Mouse (Mus musculus): ENCODE measurements around the gene Pigu. TPM values are rescaled to one million over a fixed set of nuclear protein-coding genes. Genes with fewer than 3 reads are reported as not detected.

Pigu gene
- polyA plus RNA-seq, 1 experiment from 2014 or later: 51.9 TPM

- TF ChIP-seq CTCF (IDR thresholded peaks at IDR 0.05; ENCODE audit: low read depth): no peak
- H3K4me3 ChIP-seq (replicated peaks; ENCODE audit: low read depth, low read length): no peak overlapping the region
- H3K9me3 ChIP-seq (replicated peaks; ENCODE audit: low read length): no peaks in the 10 kb centered on the region
- peak overlapping the region; percentile 75; the same call in 1 of the 2 replicates for H3K4me2 ChIP-seq (ENCODE audit: low read length)
- ATAC-seq (replicated peaks; ENCODE audit: low FRiP score, low read depth) (no peak), DNase-seq (ENCODE audit: low spot score) (no peak)
- H3K36me3 ChIP-seq (ENCODE audit: insufficient read depth, low read length): 0 out of 2 replicates have a peak, but pooled peaks cover 4% of the 10 kb centered on the region
- H3K27me3 ChIP-seq (ENCODE audit: insufficient read depth, low read length): no peaks in the 10 kb centered on the region
- H3K4me1 ChIP-seq (replicated peaks; ENCODE audit: insufficient read depth, low read length): 0 out of 2 replicates have a peak, but pooled peaks cover 11% of the 10 kb centered on the region
- H3K27ac ChIP-seq: no peak overlapping the region
- WGBS: 91% methylated on average over 2 of the region's 2 CpGs
- H3K9ac ChIP-seq (ENCODE audit: low read depth, low read length): no peak overlapping the region
Measured at GRCm38 (mm10) chr2:155277721-155278120, 79.5 kb downstream of the Pigu start.

GRCm38 (mm10) chr2:155276621-155277175 lies 80.5 kb downstream of the Pigu start:
- peak overlapping the region; percentile 75 for H3K4me2 ChIP-seq (ENCODE audit: low read length)
- no peaks in the 10 kb centered on the region for H3K9me3 ChIP-seq (replicated peaks; ENCODE audit: low read length)
- peak; percentile 79 for DNase-seq (ENCODE audit: low spot score)
- peak overlapping the region; percentile 89 for H3K27ac ChIP-seq
- no peaks in the 10 kb centered on the region for H3K27me3 ChIP-seq (ENCODE audit: insufficient read depth, low read length)
- no peak for TF ChIP-seq CTCF (IDR thresholded peaks at IDR 0.05; ENCODE audit: low read depth)
- peak; percentile 86 for ATAC-seq (replicated peaks; ENCODE audit: low FRiP score, low read depth)
- 0 out of 2 replicates have a peak, but pooled peaks cover 11% of the 10 kb centered on the region for H3K4me1 ChIP-seq (replicated peaks; ENCODE audit: insufficient read depth, low read length)
- H3K36me3 ChIP-seq (ENCODE audit: insufficient read depth, low read length): 0 out of 2 replicates have a peak, but pooled peaks cover 4% of the 10 kb centered on the region
- WGBS: under 1% methylated on average over 30 of the region's 49 CpGs
- peak overlapping the region; percentile 87 for H3K9ac ChIP-seq (ENCODE audit: low read depth, low read length)
- peak overlapping the region; percentile 76 for H3K4me3 ChIP-seq (replicated peaks; ENCODE audit: low read depth, low read length)

GRCm38 (mm10) chr2:155276195-155276594 lies 81.0 kb downstream of the Pigu start, which contains the start of gene Map1lc3a:
Map1lc3a (plus strand) TSS chr2:155276297.
- peak within 1 kb of the TSS; percentile 76 for H3K4me3 ChIP-seq (replicated peaks; ENCODE audit: low read depth, low read length)
- H3K4me1 ChIP-seq (replicated peaks; ENCODE audit: insufficient read depth, low read length): 0 out of 2 replicates have a peak, but pooled peaks cover 11% of the 10 kb centered on the region
- peak within 1 kb of the TSS; percentile 89 for H3K27ac ChIP-seq
- TF ChIP-seq CTCF (IDR thresholded peaks at IDR 0.05; ENCODE audit: low read depth): no peak
- no peaks in the 10 kb centered on the region for H3K27me3 ChIP-seq (ENCODE audit: insufficient read depth, low read length)
- 2% methylated on average over 47 of the region's 47 CpGs for WGBS
- H3K36me3 ChIP-seq (ENCODE audit: insufficient read depth, low read length): 0 out of 2 replicates have a peak, but pooled peaks cover 4% of the 10 kb centered on the region
- peak within 1 kb of the TSS; percentile 87 for H3K9ac ChIP-seq (ENCODE audit: low read depth, low read length)
- ATAC-seq (replicated peaks; ENCODE audit: low FRiP score, low read depth) (peak; percentile 93), DNase-seq (ENCODE audit: low spot score) (peak; percentile 95)
- H3K9me3 ChIP-seq (replicated peaks; ENCODE audit: low read length): no peaks in the 10 kb centered on the region
- peak within 1 kb of the TSS; percentile 75 for H3K4me2 ChIP-seq (ENCODE audit: low read length)

- H3K27me3 ChIP-seq (ENCODE audit: insufficient read depth, low read length): no peaks in the 10 kb centered on the region
- 0 out of 2 replicates have a peak, but pooled peaks cover 11% of the 10 kb centered on the region for H3K4me1 ChIP-seq (replicated peaks; ENCODE audit: insufficient read depth, low read length)
- H3K4me2 ChIP-seq (ENCODE audit: low read length): no peak overlapping the region
- H3K9ac ChIP-seq (ENCODE audit: low read depth, low read length): no peak overlapping the region
- no peak for TF ChIP-seq CTCF (IDR thresholded peaks at IDR 0.05; ENCODE audit: low read depth)
- no peak for DNase-seq (ENCODE audit: low spot score)
- H3K9me3 ChIP-seq (replicated peaks; ENCODE audit: low read length): no peaks in the 10 kb centered on the region
- H3K27ac ChIP-seq: no peak overlapping the region
- no peak for ATAC-seq (replicated peaks; ENCODE audit: low FRiP score, low read depth)
- H3K4me3 ChIP-seq (replicated peaks; ENCODE audit: low read depth, low read length): no peak overlapping the region
- H3K36me3 ChIP-seq (ENCODE audit: insufficient read depth, low read length): 0 out of 2 replicates have a peak, but pooled peaks cover 4% of the 10 kb centered on the region
- WGBS: 83% methylated on average over 8 of the region's 8 CpGs
Measured at GRCm38 (mm10) chr2:155273603-155274002, 83.6 kb downstream of the Pigu start.

GRCm38 (mm10) chr2:155272396-155273170 lies 84.6 kb downstream of the Pigu start:
- H3K9me3 ChIP-seq (replicated peaks; ENCODE audit: low read length): no peaks in the 10 kb centered on the region

GRCm38 (mm10) chr2:155271957-155272356 lies 85.3 kb downstream of the Pigu start:
- TF ChIP-seq CTCF (IDR thresholded peaks at IDR 0.05; ENCODE audit: low read depth): peak; percentile 52; the same call in 1 of the 2 replicates

More at GRCm38 (mm10) chr2:155272396-155273170, 84.6 kb downstream of the Pigu start:
- H3K9ac ChIP-seq (ENCODE audit: low read depth, low read length): no peak overlapping the region
- H3K36me3 ChIP-seq (ENCODE audit: insufficient read depth, low read length): no peaks in the 10 kb centered on the region
- no peak overlapping the region for H3K4me2 ChIP-seq (ENCODE audit: low read length)
- DNase-seq (ENCODE audit: low spot score) (no peak), ATAC-seq (replicated peaks; ENCODE audit: low FRiP score, low read depth) (no peak)
- TF ChIP-seq CTCF (IDR thresholded peaks at IDR 0.05; ENCODE audit: low read depth): no peak
- H3K4me3 ChIP-seq (replicated peaks; ENCODE audit: low read depth, low read length): no peak overlapping the region
- 78% methylated on average over 10 of the region's 10 CpGs for WGBS
- H3K27me3 ChIP-seq (ENCODE audit: insufficient read depth, low read length): no peaks in the 10 kb centered on the region
- H3K4me1 ChIP-seq (replicated peaks; ENCODE audit: insufficient read depth, low read length): 0 out of 2 replicates have a peak, but pooled peaks cover 10% of the 10 kb centered on the region
- H3K27ac ChIP-seq: no peak overlapping the region

More at GRCm38 (mm10) chr2:155271957-155272356, 85.3 kb downstream of the Pigu start:
- Histone ChIP-seq H3K27ac (no peak overlapping the region), H3K9ac (ENCODE audit: low read depth, low read length) (no peak overlapping the region), H3K27me3 (ENCODE audit: insufficient read depth, low read length) (no peaks in the 10 kb centered on the region), H3K4me1 (replicated peaks; ENCODE audit: insufficient read depth, low read length) (0 out of 2 replicates have a peak, but pooled peaks cover 4% of the 10 kb centered on the region), H3K36me3 (ENCODE audit: insufficient read depth, low read length) (no peaks in the 10 kb centered on the region), H3K4me2 (ENCODE audit: low read length) (no peak overlapping the region), H3K4me3 (replicated peaks; ENCODE audit: low read depth, low read length) (no peak overlapping the region), H3K9me3 (replicated peaks; ENCODE audit: low read length) (no peaks in the 10 kb centered on the region)
- 89% methylated on average over 6 of the region's 6 CpGs for WGBS
- DNase-seq (ENCODE audit: low spot score) (peak; percentile 16), ATAC-seq (replicated peaks; ENCODE audit: low FRiP score, low read depth) (no peak)

Data from kidney, postnatal 0 days (tissue).